Mouse (Mus musculus): ENCODE measurements around the gene Zfand3. TPM values are rescaled to one million over a fixed set of nuclear protein-coding genes. Genes with fewer than 3 reads are reported as not detected.

The Zfand3 gene
- polyA plus RNA-seq, 1 experiment from 2014 or later, result 24.2 TPM

- Histone ChIP-seq H3K27me3 (replicated peaks; ENCODE audit: control insufficient read depth, insufficient read depth, low read length) (no peaks in the 10 kb centered on the region), H3K27ac (ENCODE audit: low read depth, low read length) (no peak overlapping the region), H3K4me2 (no peak overlapping the region), H3K9me3 (ENCODE audit: control insufficient read depth, low read length) (no peaks in the 10 kb centered on the region), H3K4me3 (ENCODE audit: low read depth, low read length) (no peak overlapping the region), H3K9ac (ENCODE audit: low read depth, low read length) (no peak overlapping the region), H3K36me3 (ENCODE audit: control insufficient read depth, insufficient read depth, low read length) (peaks cover 5% of the 10 kb centered on the region; the same call in 1 of the 2 replicates), H3K4me1 (replicated peaks; ENCODE audit: control insufficient read depth, insufficient read depth, low read length) (peaks cover 10% of the 10 kb centered on the region)
- no peak for DNase-seq (ENCODE audit: low spot score)
- 73% methylated on average over 5 of the region's 5 CpGs for WGBS
- ATAC-seq (replicated peaks; ENCODE audit: low FRiP score), result no peak
These were observed 92.6 kb downstream of the Zfand3 start for GRCm38 (mm10) chr17:30097156-30097555.

- no peak for ATAC-seq (replicated peaks; ENCODE audit: low FRiP score)
- H3K36me3 ChIP-seq (ENCODE audit: control insufficient read depth, insufficient read depth, low read length), result peaks cover 5% of the 10 kb centered on the region; the same call in 1 of the 2 replicates
- WGBS, result 55% methylated on average over 4 of the region's 4 CpGs
- H3K27ac ChIP-seq (ENCODE audit: low read depth, low read length), result no peak overlapping the region
- no peaks in the 10 kb centered on the region for H3K9me3 ChIP-seq (ENCODE audit: control insufficient read depth, low read length)
- H3K27me3 ChIP-seq (replicated peaks; ENCODE audit: control insufficient read depth, insufficient read depth, low read length), result no peaks in the 10 kb centered on the region
- H3K4me1 ChIP-seq (replicated peaks; ENCODE audit: control insufficient read depth, insufficient read depth, low read length), result peaks cover 12% of the 10 kb centered on the region
- H3K9ac ChIP-seq (ENCODE audit: low read depth, low read length), result no peak overlapping the region
- no peak overlapping the region for H3K4me2 ChIP-seq
- no peak for DNase-seq (ENCODE audit: low spot score)
- H3K4me3 ChIP-seq (ENCODE audit: low read depth, low read length), result no peak overlapping the region
These were observed 93.1 kb downstream of the Zfand3 start for GRCm38 (mm10) chr17:30097677-30098076.

- 69% methylated on average over 2 of the region's 2 CpGs for WGBS
- DNase-seq (ENCODE audit: low spot score), result no peak
- H3K27me3 ChIP-seq (replicated peaks; ENCODE audit: control insufficient read depth, insufficient read depth, low read length), result no peaks in the 10 kb centered on the region
- H3K4me1 ChIP-seq (replicated peaks; ENCODE audit: control insufficient read depth, insufficient read depth, low read length), result peaks cover 18% of the 10 kb centered on the region
- H3K27ac ChIP-seq (ENCODE audit: low read depth, low read length), result no peak overlapping the region
- no peak for ATAC-seq (replicated peaks; ENCODE audit: low FRiP score)
- H3K9me3 ChIP-seq (ENCODE audit: control insufficient read depth, low read length), result no peaks in the 10 kb centered on the region
- no peak overlapping the region for H3K9ac ChIP-seq (ENCODE audit: low read depth, low read length)
- H3K36me3 ChIP-seq (ENCODE audit: control insufficient read depth, insufficient read depth, low read length), result peaks cover 3% of the 10 kb centered on the region; the same call in 1 of the 2 replicates
- H3K4me3 ChIP-seq (ENCODE audit: low read depth, low read length), result no peak overlapping the region
- H3K4me2 ChIP-seq, result no peak overlapping the region
These were observed 95.1 kb downstream of the Zfand3 start for GRCm38 (mm10) chr17:30099670-30100069.

- no peak overlapping the region for H3K27ac ChIP-seq (ENCODE audit: low read depth, low read length)
- H3K4me1 ChIP-seq (replicated peaks; ENCODE audit: control insufficient read depth, insufficient read depth, low read length), result peaks cover 18% of the 10 kb centered on the region
These were observed 97.3 kb downstream of the Zfand3 start for GRCm38 (mm10) chr17:30101801-30102200.

GRCm38 (mm10) chr17:30103005-30103404 lies 98.5 kb downstream of the Zfand3 start:
- ATAC-seq (replicated peaks; ENCODE audit: low FRiP score) (no peak), DNase-seq (ENCODE audit: low spot score) (no peak)
- no peaks in the 10 kb centered on the region; the same call in 1 of the 2 replicates for H3K36me3 ChIP-seq (ENCODE audit: control insufficient read depth, insufficient read depth, low read length)
- no peaks in the 10 kb centered on the region for H3K9me3 ChIP-seq (ENCODE audit: control insufficient read depth, low read length)
- 73% methylated on average over 5 of the region's 5 CpGs for WGBS
- peaks cover 16% of the 10 kb centered on the region for H3K4me1 ChIP-seq (replicated peaks; ENCODE audit: control insufficient read depth, insufficient read depth, low read length)
- H3K27me3 ChIP-seq (replicated peaks; ENCODE audit: control insufficient read depth, insufficient read depth, low read length), result no peaks in the 10 kb centered on the region
- H3K9ac ChIP-seq (ENCODE audit: low read depth, low read length), result no peak overlapping the region
- no peak overlapping the region for H3K4me3 ChIP-seq (ENCODE audit: low read depth, low read length)
- H3K27ac ChIP-seq (ENCODE audit: low read depth, low read length), result no peak overlapping the region
- no peak overlapping the region for H3K4me2 ChIP-seq

More at GRCm38 (mm10) chr17:30101801-30102200, 97.3 kb downstream of the Zfand3 start:
- ATAC-seq (replicated peaks; ENCODE audit: low FRiP score) (no peak), DNase-seq (ENCODE audit: low spot score) (no peak)
- Histone ChIP-seq H3K4me3 (ENCODE audit: low read depth, low read length) (no peak overlapping the region), H3K9ac (ENCODE audit: low read depth, low read length) (no peak overlapping the region), H3K27me3 (replicated peaks; ENCODE audit: control insufficient read depth, insufficient read depth, low read length) (no peaks in the 10 kb centered on the region), H3K9me3 (ENCODE audit: control insufficient read depth, low read length) (no peaks in the 10 kb centered on the region), H3K36me3 (ENCODE audit: control insufficient read depth, insufficient read depth, low read length) (no peaks in the 10 kb centered on the region), H3K4me2 (no peak overlapping the region)

GRCm38 (mm10) chr17:30103641-30104165 lies 99.2 kb downstream of the Zfand3 start:
- Histone ChIP-seq H3K4me2 (no peak overlapping the region), H3K9me3 (ENCODE audit: control insufficient read depth, low read length) (no peaks in the 10 kb centered on the region), H3K27me3 (replicated peaks; ENCODE audit: control insufficient read depth, insufficient read depth, low read length) (no peaks in the 10 kb centered on the region), H3K9ac (ENCODE audit: low read depth, low read length) (no peak overlapping the region), H3K36me3 (ENCODE audit: control insufficient read depth, insufficient read depth, low read length) (no peaks in the 10 kb centered on the region; the same call in 1 of the 2 replicates), H3K27ac (ENCODE audit: low read depth, low read length) (no peak overlapping the region), H3K4me3 (ENCODE audit: low read depth, low read length) (no peak overlapping the region), H3K4me1 (replicated peaks; ENCODE audit: control insufficient read depth, insufficient read depth, low read length) (peaks cover 16% of the 10 kb centered on the region)
- 71% methylated on average over 4 of the region's 4 CpGs for WGBS
- DNase-seq (ENCODE audit: low spot score) (no peak), ATAC-seq (replicated peaks; ENCODE audit: low FRiP score) (no peak)

GRCm38 (mm10) chr17:30105369-30105768 lies 100.8 kb downstream of the Zfand3 start:
- no peak for DNase-seq (ENCODE audit: low spot score)
- Histone ChIP-seq H3K36me3 (ENCODE audit: control insufficient read depth, insufficient read depth, low read length) (no peaks in the 10 kb centered on the region; the same call in 1 of the 2 replicates), H3K27me3 (replicated peaks; ENCODE audit: control insufficient read depth, insufficient read depth, low read length) (no peaks in the 10 kb centered on the region), H3K4me3 (ENCODE audit: low read depth, low read length) (no peak overlapping the region), H3K9me3 (ENCODE audit: control insufficient read depth, low read length) (no peaks in the 10 kb centered on the region), H3K27ac (ENCODE audit: low read depth, low read length) (no peak overlapping the region), H3K4me2 (no peak overlapping the region), H3K9ac (ENCODE audit: low read depth, low read length) (no peak overlapping the region), H3K4me1 (replicated peaks; ENCODE audit: control insufficient read depth, insufficient read depth, low read length) (peaks cover 13% of the 10 kb centered on the region)
- WGBS, result 88% methylated on average over 3 of the region's 3 CpGs
- ATAC-seq (replicated peaks; ENCODE audit: low FRiP score), result no peak

- Histone ChIP-seq H3K9ac (ENCODE audit: low read depth, low read length) (no peak overlapping the region), H3K36me3 (ENCODE audit: control insufficient read depth, insufficient read depth, low read length) (peaks cover 3% of the 10 kb centered on the region; the same call in 1 of the 2 replicates), H3K27ac (ENCODE audit: low read depth, low read length) (no peak overlapping the region), H3K4me3 (ENCODE audit: low read depth, low read length) (no peak overlapping the region), H3K4me1 (replicated peaks; ENCODE audit: control insufficient read depth, insufficient read depth, low read length) (peaks cover 20% of the 10 kb centered on the region), H3K27me3 (replicated peaks; ENCODE audit: control insufficient read depth, insufficient read depth, low read length) (no peaks in the 10 kb centered on the region), H3K9me3 (ENCODE audit: control insufficient read depth, low read length) (no peaks in the 10 kb centered on the region), H3K4me2 (no peak overlapping the region)
- 74% methylated on average over 7 of the region's 7 CpGs for WGBS
- ATAC-seq (replicated peaks; ENCODE audit: low FRiP score) (no peak), DNase-seq (ENCODE audit: low spot score) (no peak)
These were observed 106.1 kb downstream of the Zfand3 start for GRCm38 (mm10) chr17:30110678-30111077.

GRCm38 (mm10) chr17:30111556-30111955 lies 107.0 kb downstream of the Zfand3 start:
- DNase-seq (ENCODE audit: low spot score) (no peak), ATAC-seq (replicated peaks; ENCODE audit: low FRiP score) (no peak)
- Histone ChIP-seq H3K4me1 (replicated peaks; ENCODE audit: control insufficient read depth, insufficient read depth, low read length) (peaks cover 20% of the 10 kb centered on the region), H3K4me2 (no peak overlapping the region), H3K27me3 (replicated peaks; ENCODE audit: control insufficient read depth, insufficient read depth, low read length) (no peaks in the 10 kb centered on the region), H3K36me3 (ENCODE audit: control insufficient read depth, insufficient read depth, low read length) (peaks cover 3% of the 10 kb centered on the region; the same call in 1 of the 2 replicates), H3K9ac (ENCODE audit: low read depth, low read length) (no peak overlapping the region), H3K4me3 (ENCODE audit: low read depth, low read length) (no peak overlapping the region), H3K9me3 (ENCODE audit: control insufficient read depth, low read length) (no peaks in the 10 kb centered on the region), H3K27ac (ENCODE audit: low read depth, low read length) (no peak overlapping the region)
- 83% methylated on average over 5 of the region's 5 CpGs for WGBS
